8 mouse cellular contexts compared by ENCODE assay signal in genomic region chr7:16400689-16401611, GRCm38 (mm10). TPM values are rescaled to one million over a fixed set of nuclear protein-coding genes. Genes with fewer than 3 reads are reported as not detected.
DNase-seq lines count a peak whose midpoint lies in the region; ATAC-seq lines count a peak whose summit lies in the region.

Gene Zc3h4, plus strand, starts transcription at chr7:16400910.

- H3K4me2 ChIP-seq in intestine, embryonic 15.5 days (replicated peaks) = peak within 1 kb of the TSS; percentile 81

- intact Hi-C loops in gastrocnemius, postnatal 36 days (cut with DNase I) = no loop called here
- intact Hi-C loops in left cerebral cortex, postnatal 36 days (cut with DNase I) = loop anchor here (2.0 kb wide), 1 partner anchor 214 kb away; the partner anchor contains the start of gene Arhgap35

- H3K36me3 ChIP-seq in intestine, embryonic 15.5 days = no peaks in the 10 kb centered on the region
- H3K36me3 ChIP-seq in midbrain, embryonic 10.5 days = peaks cover 13% of the 10 kb centered on the region; the same call in 1 of the 2 replicates

- peak within 1 kb of the TSS; percentile 86 for H3K4me3 ChIP-seq in intestine, embryonic 15.5 days (replicated peaks)
- H3K4me3 ChIP-seq in midbrain, embryonic 10.5 days = peak within 1 kb of the TSS; percentile 89

- peak; percentile 68 for ATAC-seq in intestine, embryonic 15.5 days

- H3K27me3 ChIP-seq in intestine, embryonic 15.5 days (replicated peaks) = no peaks in the 10 kb centered on the region
- 0 out of 2 replicates have a peak, but pooled peaks cover 4% of the 10 kb centered on the region for H3K27me3 ChIP-seq in midbrain, embryonic 10.5 days (ENCODE audit: low read depth, poor library complexity, severe bottlenecking)

- under 1% methylated on average over 76 of the region's 85 CpGs for WGBS in intestine, embryonic 15.5 days
- under 1% methylated on average over 77 of the region's 85 CpGs for WGBS in midbrain, embryonic 10.5 days

- peak within 1 kb of the TSS; percentile 100 for H3K9ac ChIP-seq in intestine, embryonic 15.5 days

- H3K4me1 ChIP-seq in intestine, embryonic 15.5 days (replicated peaks) = peaks cover 24% of the 10 kb centered on the region
- peaks cover 43% of the 10 kb centered on the region for H3K4me1 ChIP-seq in midbrain, embryonic 10.5 days

- DNase-seq in adrenal gland, adult 8-10 months = peak; percentile 86
- peak; percentile 80 for DNase-seq in embryo, embryonic 11.5 days (ENCODE audit: low read depth, low spot score)
- peak; percentile 89 to 91 for DNase-seq in gastrocnemius, postnatal 36 days
- peak; percentile 87 to 89 for DNase-seq in left cerebral cortex, postnatal 36 days (ENCODE audit: low spot score in 2 of 2)
- DNase-seq in midbrain, embryonic 10.5 days (ENCODE audit: low spot score) = peak; percentile 93
- peak; percentile 66 to 77 for DNase-seq in right cerebral cortex, postnatal 36 days (ENCODE audit: low spot score in 2 of 2)
- peak; percentile 89 to 90 for DNase-seq in urinary bladder, postnatal 4 days (ENCODE audit: low spot score in 2 of 2)

- H3K9me3 ChIP-seq in intestine, embryonic 15.5 days = no peaks in the 10 kb centered on the region
- no peaks in the 10 kb centered on the region for H3K9me3 ChIP-seq in midbrain, embryonic 10.5 days (replicated peaks)

- H3K27ac ChIP-seq in intestine, embryonic 15.5 days = peak within 1 kb of the TSS; percentile 100
- H3K27ac ChIP-seq in midbrain, embryonic 10.5 days (replicated peaks) = peak within 1 kb of the TSS; percentile 100

RNA-seq across cellular contexts. Expression of gene Zc3h4, which starts in this region (rescaled TPM):
- total RNA-seq in adrenal gland, adult 8-10 months (2022) = 10 to 100 TPM; 43.4 to 47.5 (median 46.2) TPM
- 10 to 100 TPM; 24.9 to 27.1 TPM for total RNA-seq in gastrocnemius, postnatal 36 days (2021)
- polyA plus RNA-seq in intestine, embryonic 15.5 days (2015; fragmentation: Nextera tagmentation; extraction: Ambion mirVana) = 13.8 and 14.4 TPM in 2 replicates
- 10 to 100 TPM; 66.3 to 67.7 TPM for total RNA-seq in left cerebral cortex, postnatal 36 days (2021)
- polyA plus RNA-seq in midbrain, embryonic 10.5 days (2016; fragmentation: Nextera tagmentation; extraction: Ambion mirVana) = 16.9 and 17.6 TPM in 2 replicates

Comparison
In these comparisons a context has a peak if more than half of its experiments do, and no peak if none do; other contexts are left out.
1. Peak in every context shown above with its lines: DNase-seq, ATAC-seq, H3K4me3 ChIP-seq and H3K27ac ChIP-seq.